Mouse (Mus musculus) telencephalon, adult 2 months (tissue): Measurements from ENCODE around the gene Nrxn3.
A peak's percentile ranks its signal among the peaks of the same experiment; 100 is the strongest.

Experiments used
- DNase-seq: peaks from one replicate; pipeline ENCODE4 v3.0.0-alpha.2; 2011; ENCODE audit warnings: low read depth, low spot score

Nrxn3 gene

DNA sequence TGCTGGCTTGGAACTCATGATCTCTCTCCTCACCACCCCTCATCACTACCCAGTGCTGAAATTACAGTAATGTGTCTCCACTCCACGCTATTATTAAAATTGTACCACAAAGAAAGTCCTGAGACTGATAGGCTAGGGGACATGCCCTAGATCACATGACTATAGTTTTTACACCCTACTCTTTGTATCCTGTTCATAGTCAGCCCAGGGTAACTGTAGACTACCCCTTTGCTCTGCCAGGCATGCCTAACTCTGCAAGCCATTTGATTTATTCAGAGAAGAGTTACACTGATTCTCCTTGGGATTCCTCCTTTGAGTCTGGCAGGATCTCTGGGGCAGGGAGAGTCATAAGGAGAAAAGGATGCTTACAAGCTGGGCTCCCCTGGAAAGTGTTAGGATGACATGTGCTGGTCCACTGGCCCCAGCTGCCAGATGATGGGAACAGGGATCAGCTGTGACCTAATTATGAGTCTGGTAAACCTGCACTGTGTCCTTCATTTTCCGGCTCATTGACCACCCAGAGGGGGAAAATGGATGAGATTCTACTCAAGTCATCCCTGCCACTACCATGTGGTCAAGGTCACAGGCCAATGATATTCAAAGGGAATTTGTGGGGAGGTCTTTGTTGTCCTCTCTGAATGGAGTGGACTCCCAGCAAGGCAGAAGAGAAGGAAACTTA, 318.9 kb downstream of the Nrxn3 start:
- no peak for DNase-seq

DNA sequence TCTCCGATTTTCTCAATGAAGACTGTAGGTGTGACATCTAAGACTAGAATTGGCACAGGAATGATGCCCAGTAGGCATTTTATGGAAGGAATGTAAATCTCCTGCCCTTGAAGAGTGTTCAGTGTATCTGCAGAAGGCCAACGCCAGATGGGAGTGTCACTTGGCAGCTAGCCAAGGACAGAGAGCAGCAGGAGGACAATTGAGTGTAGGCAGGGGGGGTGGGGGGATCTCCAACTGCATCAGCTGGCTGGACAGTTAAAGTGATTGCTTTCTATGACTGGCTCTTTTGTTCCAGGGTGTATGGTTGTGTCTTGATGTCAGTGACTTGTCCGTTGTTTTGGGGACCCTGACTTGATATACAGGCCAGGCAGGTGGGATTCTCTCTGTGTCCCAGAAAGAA, 326.6 kb downstream of the Nrxn3 start:
- DNase-seq, result no peak

- DNase-seq, result no peak
These were observed 327.0 kb downstream of the Nrxn3 start for GRCm38 (mm10) chr12:89049686-89050085.

DNA sequence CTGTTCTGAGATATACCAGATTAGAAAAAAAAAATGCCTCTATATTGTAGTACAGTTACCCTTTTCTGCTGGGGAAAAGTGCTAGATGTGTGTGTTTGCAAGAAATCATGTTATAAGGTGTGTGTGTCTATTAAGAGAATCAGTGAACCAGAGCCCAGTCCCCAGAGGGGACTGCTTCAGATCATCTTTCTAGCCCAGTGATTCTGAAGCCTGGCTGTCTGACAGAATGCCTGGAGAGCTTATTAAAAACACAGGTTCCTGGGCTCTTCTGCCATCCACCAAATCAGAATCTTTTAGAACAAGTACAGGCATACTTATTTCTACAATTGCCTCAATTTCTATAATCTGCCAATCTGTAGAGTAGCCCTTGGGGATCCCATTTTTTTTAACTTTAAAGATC, 349.8 kb downstream of the Nrxn3 start:
- DNase-seq, result no peak

- DNase-seq, result no peak
These were observed 350.6 kb downstream of the Nrxn3 start for GRCm38 (mm10) chr12:89073167-89073743.

GRCm38 (mm10) chr12:89074551-89075295, 352.0 kb downstream of the Nrxn3 start:
- DNase-seq, result peak; percentile 46

DNA sequence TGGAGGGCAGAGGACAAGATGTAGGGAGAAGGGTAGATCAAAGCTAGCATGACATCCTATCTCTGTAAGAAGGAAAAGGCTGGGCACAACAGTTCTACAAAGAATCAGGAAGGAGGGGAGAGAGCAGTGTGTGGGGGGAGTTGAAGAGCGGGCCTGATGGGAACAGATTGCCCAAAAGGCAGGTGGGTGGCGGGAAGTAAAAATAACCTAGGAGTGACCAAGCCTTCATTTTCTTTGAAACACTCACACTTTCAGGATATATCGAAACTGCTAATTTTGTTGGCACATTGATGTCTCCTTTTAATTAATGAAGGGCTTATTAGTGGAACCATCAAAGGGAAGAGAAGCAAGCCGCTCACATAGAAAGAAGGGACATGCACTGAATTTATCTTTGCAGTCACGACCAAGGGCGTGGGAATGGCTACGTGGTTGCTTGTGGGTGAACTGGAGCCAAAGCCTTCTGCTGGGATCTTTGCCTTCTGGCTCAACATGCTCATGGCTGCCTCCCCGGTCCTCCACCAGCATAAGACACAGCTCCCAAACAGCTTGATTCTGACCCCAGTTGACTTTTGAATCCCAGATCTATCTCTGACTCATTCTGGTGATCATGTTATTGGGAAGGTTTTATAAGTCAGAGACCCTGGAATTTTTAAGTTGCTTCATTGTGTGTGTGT, 371.3 kb downstream of the Nrxn3 start:
- peak; percentile 85 for DNase-seq

- DNase-seq, result no peak
These were observed 374.9 kb downstream of the Nrxn3 start for GRCm38 (mm10) chr12:89097561-89097960.

DNA sequence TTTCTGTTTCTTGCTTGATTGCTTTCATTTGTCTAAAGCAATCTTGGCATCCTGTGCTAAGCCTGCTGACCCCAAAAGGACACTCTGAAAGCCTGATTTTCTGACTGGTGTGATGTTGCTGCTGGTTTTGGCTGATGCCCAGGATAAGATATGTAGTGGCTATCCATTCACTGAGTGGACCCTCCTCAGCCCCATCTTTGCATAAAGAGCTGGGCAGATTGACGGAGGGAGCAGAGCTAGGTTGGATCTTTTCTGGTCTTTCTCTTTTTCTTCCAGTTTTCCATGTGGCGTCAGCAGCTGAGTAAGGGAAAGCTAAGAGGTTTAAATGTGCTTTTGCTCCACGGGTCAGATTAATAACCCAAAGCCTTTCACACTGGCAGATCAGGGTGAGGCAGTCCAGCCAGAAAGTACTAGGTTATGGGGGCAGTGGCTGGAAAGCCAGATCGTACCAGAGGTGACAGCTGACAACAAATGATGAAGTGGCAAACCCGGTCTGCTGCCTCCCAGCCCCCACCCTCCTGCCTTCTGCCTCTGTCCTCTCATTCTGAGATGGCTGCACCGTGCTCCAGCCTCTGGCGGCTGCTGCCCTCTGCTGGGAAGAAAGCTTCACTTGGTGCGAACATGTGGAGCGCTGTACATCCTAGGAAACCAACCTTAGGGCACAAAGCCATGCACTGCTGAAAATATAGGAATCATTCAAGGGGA, 383.5 kb downstream of the Nrxn3 start:
- peak; percentile 63 for DNase-seq

GRCm38 (mm10) chr12:89106881-89107584, 384.4 kb downstream of the Nrxn3 start:
- no peak for DNase-seq

DNA sequence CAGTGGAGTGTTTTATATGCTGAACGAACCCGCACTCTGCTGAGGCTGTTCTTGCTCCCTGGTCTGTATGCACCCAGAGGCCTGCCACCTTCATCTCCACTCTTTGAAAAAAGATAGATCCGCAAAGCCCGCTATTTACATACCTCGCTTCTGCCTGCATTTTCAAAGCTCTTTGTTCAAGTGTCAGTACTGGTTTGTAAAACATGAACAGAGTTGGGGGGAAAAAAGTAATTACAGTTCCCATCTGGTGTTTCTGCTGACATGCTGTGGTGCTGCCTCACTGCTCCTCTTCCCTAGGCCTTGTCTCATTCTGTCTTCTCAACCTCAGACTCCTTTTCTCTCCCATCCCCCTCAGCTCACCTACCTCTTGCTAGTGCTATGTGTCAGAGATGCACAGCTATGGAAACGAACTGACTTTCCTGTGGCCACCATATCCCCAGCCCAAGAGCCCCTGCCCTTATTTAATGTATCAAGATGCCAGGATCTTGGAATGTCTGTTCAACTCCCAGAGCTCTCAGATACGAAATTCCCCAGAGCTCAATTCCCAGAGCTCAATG, 387.2 kb downstream of the Nrxn3 start:
- no peak for DNase-seq

GRCm38 (mm10) chr12:89128602-89129001, 405.9 kb downstream of the Nrxn3 start:
- no peak for DNase-seq

GRCm38 (mm10) chr12:89129139-89129907, 406.6 kb downstream of the Nrxn3 start:
- peak; percentile 80 for DNase-seq

GRCm38 (mm10) chr12:89134333-89134732, 411.7 kb downstream of the Nrxn3 start:
- no peak for DNase-seq

DNA sequence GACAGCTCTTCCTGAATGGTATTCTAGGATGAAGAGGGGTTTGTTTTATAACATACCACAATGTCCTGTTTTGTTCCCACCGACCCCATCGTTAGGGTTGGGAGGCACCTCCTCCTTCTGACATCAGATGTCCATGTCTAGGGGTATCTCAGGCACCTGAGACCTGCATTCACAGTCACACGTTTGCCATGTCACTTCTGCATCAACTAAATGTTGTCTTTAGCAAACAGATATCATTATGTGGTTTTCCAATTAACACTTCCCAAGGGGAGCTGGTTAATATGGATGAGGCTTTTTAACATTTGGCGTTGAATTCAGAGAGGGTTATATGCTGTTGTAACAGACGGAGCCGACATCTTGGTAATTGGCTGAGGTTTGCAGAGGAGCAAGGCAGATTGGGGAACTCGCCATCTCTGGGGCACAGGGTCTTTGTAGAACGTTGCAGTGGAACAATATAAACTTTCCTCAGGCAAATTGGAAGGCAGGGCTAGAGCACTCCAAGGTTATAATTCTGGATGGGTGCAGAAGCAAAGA, 412.2 kb downstream of the Nrxn3 start:
- no peak for DNase-seq

DNA sequence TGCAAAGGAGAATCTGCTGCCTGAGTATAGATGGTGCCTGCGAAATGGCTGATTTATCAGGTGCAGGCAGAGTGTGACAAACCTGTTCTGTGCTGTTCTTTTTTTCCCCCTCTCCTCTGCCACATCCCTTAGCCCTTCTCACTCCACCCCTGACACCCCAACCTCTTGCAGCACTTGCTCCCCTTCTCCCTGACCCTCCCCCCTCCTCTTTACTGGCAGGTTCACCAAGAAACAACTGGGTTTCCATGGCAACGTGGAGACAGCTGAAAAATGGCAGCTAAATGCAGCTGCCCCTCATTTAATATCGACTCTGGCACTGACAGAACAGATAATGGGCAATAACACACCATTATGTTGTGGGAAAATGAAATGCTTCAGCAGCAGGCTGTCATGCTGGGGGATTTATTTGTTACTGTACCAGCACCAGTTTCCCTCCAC, 426.3 kb downstream of the Nrxn3 start:
- DNase-seq, result no peak

GRCm38 (mm10) chr12:89149455-89149854, 426.8 kb downstream of the Nrxn3 start:
- no peak for DNase-seq

DNA sequence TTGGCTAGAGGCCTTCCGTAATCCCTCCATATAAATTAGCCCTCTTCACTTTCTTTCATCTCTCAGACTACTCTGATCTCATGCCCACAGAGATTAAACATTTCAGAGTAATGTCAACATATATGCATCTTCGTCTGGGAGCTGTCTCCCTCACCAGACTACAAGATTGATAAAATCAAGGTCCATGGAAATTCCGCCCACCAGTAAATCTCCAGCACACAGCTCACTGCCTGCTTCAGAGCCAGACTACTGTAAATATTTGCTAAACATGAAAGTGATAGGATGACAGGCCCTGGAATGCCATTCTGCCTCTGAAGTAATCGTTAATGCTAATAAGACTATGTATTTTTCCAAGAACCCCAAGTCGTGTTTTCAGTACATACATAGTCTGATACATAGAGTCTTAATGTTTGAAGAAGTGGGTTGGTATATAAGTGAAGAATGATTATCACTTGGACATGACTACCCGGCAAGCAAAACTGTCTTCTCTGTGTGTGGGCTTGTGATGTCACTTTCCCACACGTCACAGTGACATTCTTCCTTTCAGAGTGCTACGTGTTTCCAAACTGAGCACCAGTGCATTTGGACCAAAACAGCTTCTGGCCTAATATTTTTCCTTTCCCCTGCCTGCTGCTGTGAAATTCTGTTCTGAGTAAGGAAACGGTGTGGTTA, 433.5 kb downstream of the Nrxn3 start:
- DNase-seq, result no peak

DNA sequence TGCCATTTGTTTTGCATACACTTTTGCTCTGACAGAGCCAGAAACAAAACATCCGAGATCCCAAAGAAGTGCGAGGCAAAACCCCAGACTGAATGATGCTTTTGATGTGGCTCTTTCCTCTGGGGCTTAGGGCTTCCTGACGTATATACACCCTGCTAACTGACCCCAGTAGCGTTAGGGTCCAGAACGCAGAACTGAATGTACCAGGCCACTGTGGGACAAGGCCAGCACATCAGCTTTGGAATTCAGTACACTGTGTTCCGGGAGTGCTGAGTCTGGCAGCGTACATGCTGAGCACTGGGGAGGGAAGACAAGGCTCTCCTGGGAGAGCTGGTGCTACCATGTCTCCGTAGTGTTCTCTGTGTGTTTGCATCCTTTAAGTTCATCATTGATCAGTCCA, 436.7 kb downstream of the Nrxn3 start:
- no peak for DNase-seq
